Mouse (Mus musculus): ENCODE measurements around the gene Gck. TPM values are rescaled to one million over a fixed set of nuclear protein-coding genes. Genes with fewer than 3 reads are reported as not detected.

The Gck gene
- total RNA-seq, 2 experiments from 2014 or later: 2.4 to 3.7 TPM

DNA sequence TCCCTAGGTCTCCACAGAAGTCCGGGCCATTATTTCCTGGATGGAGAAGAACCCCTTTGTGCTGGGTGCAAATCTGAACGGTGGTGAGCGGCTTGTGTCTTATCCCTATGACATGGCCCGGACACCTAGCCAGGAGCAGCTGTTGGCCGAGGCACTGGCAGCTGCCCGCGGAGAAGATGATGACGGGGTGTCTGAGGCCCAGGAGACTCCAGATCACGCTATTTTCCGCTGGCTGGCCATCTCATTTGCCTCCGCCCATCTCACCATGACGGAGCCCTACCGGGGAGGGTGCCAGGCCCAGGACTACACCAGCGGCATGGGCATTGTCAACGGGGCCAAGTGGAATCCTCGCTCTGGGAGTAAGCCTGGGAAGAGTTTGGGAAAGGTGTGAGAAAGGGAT is 79.8 kb downstream of the Gck start:
- DNase-seq: no peak

- no peak for DNase-seq
Observed at GRCm38 (mm10) chr11:5869331-5869730, 80.5 kb downstream of the Gck start.

GRCm38 (mm10) chr11:5868324-5868723 is 81.6 kb downstream of the Gck start:
- DNase-seq: no peak

GRCm38 (mm10) chr11:5867196-5867595 is 82.7 kb downstream of the Gck start:
- DNase-seq: no peak

GRCm38 (mm10) chr11:5862394-5863105 is 87.3 kb downstream of the Gck start:
- DNase-seq: no peak

- no peak for DNase-seq
Observed at GRCm38 (mm10) chr11:5861678-5862393, 88.0 kb downstream of the Gck start, which contains the start of gene Aebp1. TSS of gene Aebp1 (plus strand) at chr11:5861947.

GRCm38 (mm10) chr11:5860639-5861038 is 89.2 kb downstream of the Gck start:
- DNase-seq: no peak

DNA sequence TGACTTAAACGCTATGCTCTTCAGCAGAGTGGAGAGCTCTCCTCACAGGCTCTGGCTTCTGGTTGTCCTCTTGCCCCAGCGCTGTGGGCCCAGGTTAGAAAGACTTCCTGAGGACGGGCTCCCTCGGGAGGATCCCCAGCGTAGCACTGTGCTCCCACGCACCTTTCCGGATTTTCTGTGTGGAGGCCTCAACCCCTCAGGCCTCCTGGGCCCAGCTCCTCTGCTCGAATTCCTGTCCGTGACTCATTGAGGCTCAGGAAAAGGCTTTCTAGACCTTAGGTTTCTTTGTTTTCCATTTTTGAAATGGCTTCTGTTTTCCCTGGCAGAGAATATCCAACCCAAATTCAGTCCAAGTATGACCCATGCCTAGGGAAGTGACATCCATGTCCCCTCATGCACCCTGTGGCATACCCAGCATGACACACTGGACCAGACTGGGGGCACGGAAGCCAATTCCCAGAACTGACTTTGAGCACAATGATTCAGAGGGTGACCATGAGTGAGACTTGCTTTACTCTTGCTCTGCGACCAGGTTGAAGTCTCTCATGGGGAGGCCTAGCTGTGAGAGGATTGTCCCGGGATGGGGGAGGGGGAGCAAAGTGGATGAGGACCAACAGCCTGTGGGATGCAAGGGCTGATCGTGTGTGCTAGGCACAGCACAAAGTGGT is 89.9 kb downstream of the Gck start:
- DNase-seq: no peak

GRCm38 (mm10) chr11:5858723-5859122 is 91.2 kb downstream of the Gck start:
- DNase-seq: no peak

DNA sequence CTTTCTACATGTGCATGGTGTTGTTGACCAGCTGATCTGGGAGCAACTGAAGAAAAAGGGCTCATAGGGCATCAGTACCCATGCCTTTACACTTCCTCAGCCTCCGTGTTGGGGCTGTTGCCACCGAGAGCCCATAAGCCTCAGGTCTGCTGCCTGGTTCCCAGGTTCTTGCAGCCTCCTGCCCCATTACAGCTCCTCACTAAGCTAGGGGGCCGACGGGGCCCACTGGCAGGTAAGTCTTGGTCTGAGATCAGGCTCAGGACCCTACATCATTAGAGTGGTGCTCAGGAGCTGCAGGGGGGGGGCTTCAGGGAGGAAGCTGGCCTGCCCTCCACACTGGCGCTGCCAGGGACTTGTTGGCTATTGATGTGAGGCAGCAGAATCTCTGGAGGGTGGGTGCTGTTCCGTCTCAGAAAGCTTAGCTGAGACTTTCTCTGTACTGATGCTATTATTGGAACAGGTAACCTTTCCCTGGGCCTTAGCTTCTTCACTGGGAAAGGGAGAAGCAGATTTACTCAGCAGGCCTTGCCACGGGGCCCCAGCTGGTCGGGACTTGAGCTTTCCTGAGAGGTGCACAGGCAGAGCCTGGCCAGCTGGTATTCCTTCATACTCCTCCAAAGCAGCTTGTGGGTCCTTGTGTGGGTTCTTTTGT is 93.3 kb downstream of the Gck start:
- no peak for DNase-seq

- peak; percentile 49 to 55 for DNase-seq
Observed at GRCm38 (mm10) chr11:5855902-5856301, 94.0 kb downstream of the Gck start.

DNA sequence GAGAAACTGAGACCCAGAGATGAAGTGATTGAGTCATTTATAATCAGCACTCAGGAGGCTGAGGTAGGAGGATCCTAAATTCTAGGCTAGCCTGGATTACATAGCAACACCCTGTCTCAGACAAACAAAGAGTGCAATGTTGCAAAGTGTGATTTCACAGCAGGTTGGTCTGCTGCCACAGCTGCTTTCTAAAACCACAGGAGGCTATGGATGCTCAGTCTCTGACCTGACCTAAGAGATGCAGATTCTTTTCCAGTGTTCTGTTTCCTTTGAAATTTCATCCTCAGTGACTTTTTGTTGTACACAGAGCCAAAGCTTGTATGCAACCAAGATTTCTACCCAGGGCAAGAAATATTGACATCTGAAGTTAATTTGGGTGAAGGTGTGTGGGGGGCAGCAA is 94.4 kb downstream of the Gck start:
- DNase-seq: no peak

DNA sequence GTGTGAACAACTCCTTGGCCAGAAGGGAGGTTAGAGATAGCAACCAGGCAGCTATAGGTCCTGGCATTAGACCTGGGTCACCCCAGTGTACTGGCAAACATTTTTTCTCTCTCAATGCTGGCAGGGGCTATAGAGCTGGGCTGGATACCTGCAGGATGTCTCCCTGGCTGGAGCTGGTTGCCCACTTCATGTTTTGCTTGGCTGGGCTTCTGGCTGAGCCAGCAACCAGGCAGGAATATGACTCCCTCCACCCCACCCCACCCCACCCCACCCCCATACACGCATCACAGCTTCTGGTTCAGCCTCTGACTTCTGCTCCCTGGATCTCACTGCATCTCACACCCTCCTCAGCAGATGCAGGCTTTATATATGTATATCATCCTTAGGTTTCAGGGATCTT is 97.6 kb downstream of the Gck start:
- DNase-seq: no peak

DNA sequence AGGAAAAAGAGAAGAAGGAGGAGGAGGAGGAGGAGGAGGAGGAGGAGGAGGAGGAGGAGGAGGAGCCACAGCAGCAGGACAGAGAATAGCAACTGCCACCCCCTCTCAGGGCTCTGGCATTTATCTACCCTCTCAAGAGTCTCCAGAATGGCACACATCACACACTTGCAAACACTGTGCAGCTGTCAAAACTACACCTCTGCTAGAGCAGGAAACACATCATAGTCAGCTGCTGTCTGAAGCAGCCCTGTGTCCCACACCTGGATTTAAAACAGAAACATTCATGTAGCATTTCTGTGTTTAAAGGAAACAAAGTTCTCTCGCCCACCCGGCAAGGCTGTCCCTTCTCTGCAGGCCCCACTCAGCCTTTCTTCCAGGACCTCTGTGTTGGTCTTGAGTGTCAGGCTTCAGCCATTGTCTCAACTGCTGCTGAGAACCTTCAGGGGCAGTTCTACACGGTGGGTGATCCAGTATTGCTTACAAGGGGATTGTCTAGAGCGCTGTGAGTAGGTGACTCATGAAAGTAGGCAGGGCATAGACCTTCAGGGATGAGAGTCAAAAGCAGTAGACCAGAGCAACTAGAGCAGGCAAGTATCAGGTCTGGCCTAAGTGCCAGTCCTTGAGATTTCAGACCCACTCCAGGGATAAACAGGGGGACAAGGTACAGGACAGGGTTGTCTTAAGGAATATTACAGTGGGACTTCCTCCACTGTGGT is 98.7 kb downstream of the Gck start:
- DNase-seq: no peak

Other genes with a start within 250 kb of the Gck start
- 10 to 100 TPM; 67.6 to 72.2 TPM for gene Mrps24, start 234.4 kb downstream of the Gck start, total RNA-seq (2021)
- gene Urgcp, start 187.7 kb downstream of the Gck start, total RNA-seq (2021): 10 to 100 TPM; 63.9 to 73.3 TPM
- 10 to 100 TPM; 76.8 to 78.0 TPM for gene Dbnl, start 161.6 kb downstream of the Gck start, total RNA-seq (2021)
- gene Pgam2, start 146.3 kb downstream of the Gck start, total RNA-seq (2021): 10 to 100 TPM; 14.4 to 14.8 TPM
- 10 to 100 TPM; 12.1 to 14.0 TPM for gene Polm, start 112.1 kb downstream of the Gck start, total RNA-seq (2021)
- gene Aebp1, start 88.1 kb downstream of the Gck start, total RNA-seq (2021): 1 to 10 TPM; 4.8 to 8.3 TPM
- gene Pold2, start 71.8 kb downstream of the Gck start, total RNA-seq (2021): 10 to 100 TPM; 23.5 to 25.2 TPM
- gene Myl7, start 51.3 kb downstream of the Gck start, total RNA-seq (2021): not detected
- 10 to 100 TPM; 68.2 to 73.2 TPM for gene Ykt6, start 5.6 kb upstream of the Gck start, total RNA-seq (2021)
- 1,000 to 10,000 TPM; 1,105 to 1,153 TPM for gene Camk2b, start 116.3 kb upstream of the Gck start, total RNA-seq (2021)
- under 1 TPM in 1 of 2 experiments, not detected in 1; 0.50 TPM for gene A730071L15Rik, start 249.9 kb upstream of the Gck start, total RNA-seq (2021)